Mouse (Mus musculus): ENCODE measurements around the gene Pakap.

- TF ChIP-seq CTCF (IDR thresholded peaks at IDR 0.05; ENCODE audit: insufficient read depth, low read depth, low read length) (no peak), POLR2A (IDR thresholded peaks at IDR 0.05; ENCODE audit: insufficient read depth, low read depth, low read length) (no peak)
Measured at GRCm38 (mm10) chr4:57743325-57743929, 175.4 kb downstream of the Pakap start.
